Mouse (Mus musculus) urinary bladder, postnatal 0 days (tissue): ENCODE results near the gene Uncx. TPM values are rescaled to one million over a fixed set of nuclear protein-coding genes. Genes with fewer than 3 reads are reported as not detected.

Experiments used
- polyA plus RNA-seq: library from polyadenylated mRNA; unstranded; fragments of >200 nt; fragmentation: Nextera tagmentation; extraction: Ambion mirVana; gene quantifications from 2 replicates; pipeline ENCODE4 v1.2.1, GENCODE M21; 2015

Gene Uncx
- polyA plus RNA-seq = not detected in 2 replicates

GRCm38 (mm10) chr5:139543214-139543613, at the start of gene Uncx:
Gene Uncx (plus strand): TSS chr5:139543494.

Other genes with a start within 250 kb of the Uncx start
- gene Adap1, start 217.9 kb upstream of the Uncx start, polyA plus RNA-seq = 31.0 and 33.1 TPM in 2 replicates
- gene Cox19, start 192.1 kb upstream of the Uncx start, polyA plus RNA-seq = 55.6 and 55.7 TPM in 2 replicates
- gene Cyp2w1, start 190.9 kb upstream of the Uncx start, polyA plus RNA-seq = not detected in 2 replicates
- 3.3 and 4.7 TPM in 2 replicates for gene Gpr146, start 165.8 kb upstream of the Uncx start, polyA plus RNA-seq
- gene C130050O18Rik, start 138.2 kb upstream of the Uncx start, polyA plus RNA-seq = 0.51 and 2.6 TPM in 2 replicates
- 1.1 and 1.6 TPM in 2 replicates for gene Gper1, start 120.3 kb upstream of the Uncx start, polyA plus RNA-seq
- gene 3110082I17Rik, start 83.0 kb upstream of the Uncx start, polyA plus RNA-seq = 17.8 and 19.2 TPM in 2 replicates
- 7.8 and 8.0 TPM in 2 replicates for gene Zfand2a, start 58.9 kb upstream of the Uncx start, polyA plus RNA-seq
- gene Micall2, start 192.8 kb downstream of the Uncx start, polyA plus RNA-seq = 5.1 and 6.8 TPM in 2 replicates
- 9.9 and 10.1 TPM in 2 replicates for gene Ints1, start 232.2 kb downstream of the Uncx start, polyA plus RNA-seq
- gene Mafk, start 248.0 kb downstream of the Uncx start, polyA plus RNA-seq = 56.8 and 71.8 TPM in 2 replicates